Mouse (Mus musculus): ENCODE data around the gene Ncoa1.

DNA sequence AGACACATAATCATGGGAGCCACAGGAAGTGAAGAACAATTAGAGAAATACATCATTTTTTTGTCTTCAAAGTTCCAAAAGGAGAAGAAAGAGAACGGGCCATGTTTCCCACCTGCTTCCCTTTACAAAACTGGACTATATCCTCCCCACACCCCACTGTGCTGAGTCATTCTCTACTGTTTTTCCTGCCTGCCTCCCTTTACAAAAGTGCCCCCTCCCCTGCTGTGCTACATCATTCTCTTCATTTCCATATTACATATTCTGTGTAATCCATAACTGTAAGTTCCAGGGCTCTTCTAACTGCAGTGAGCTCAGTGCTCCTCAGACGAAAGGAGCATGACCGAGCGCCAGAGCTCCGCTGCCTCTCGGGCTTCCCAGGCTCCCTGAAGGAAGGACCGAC, 80.8 kb downstream of the Ncoa1 start:
- no peak for TF ChIP-seq CTCF (IDR thresholded peaks at IDR 0.05; ENCODE audit: borderline replicate concordance, extremely low read depth, insufficient read depth, insufficient read length)
- no peak for TF ChIP-seq POLR2A (IDR thresholded peaks at IDR 0.05; ENCODE audit: borderline replicate concordance, extremely low read depth, insufficient read depth, insufficient read length, poor library complexity, severe bottlenecking)
